Mouse (Mus musculus): ENCODE data around the gene Ntn4. TPM values are rescaled to one million over a fixed set of nuclear protein-coding genes. Genes with fewer than 3 reads are reported as not detected.
A peak's percentile ranks its signal among the peaks of the same experiment; 100 is the strongest.

Ntn4 gene
- polyA plus RNA-seq, 1 experiment from 2014 or later = 0.97 TPM

DNA sequence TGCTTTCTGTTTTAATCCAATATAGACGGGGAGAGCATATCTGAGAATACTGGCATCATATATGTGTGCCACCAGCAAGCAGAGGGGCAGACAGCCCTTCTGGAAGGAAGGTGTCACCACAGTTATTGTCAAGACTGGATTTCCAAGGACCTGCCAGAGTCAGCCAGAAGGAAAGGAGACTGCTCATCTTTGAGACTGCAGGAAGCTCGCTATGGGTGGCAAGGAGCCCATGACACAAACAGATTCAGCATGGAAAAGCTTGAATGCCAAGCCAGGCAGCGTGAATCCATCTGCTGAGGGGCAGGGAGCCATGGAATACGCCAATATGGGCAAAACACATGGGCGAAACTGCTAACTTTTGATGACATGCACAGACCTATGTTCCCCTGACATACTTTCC lies 6.9 kb upstream of the Ntn4 start:
- no peaks in the 10 kb centered on the region for H3K36me3 ChIP-seq (ENCODE audit: control insufficient read depth, insufficient read depth, low read length)
- H3K9ac ChIP-seq (ENCODE audit: low read length) = no peak overlapping the region
- H3K4me3 ChIP-seq (ENCODE audit: low read depth, low read length) = no peak overlapping the region
- no peaks in the 10 kb centered on the region for H3K4me1 ChIP-seq (ENCODE audit: control insufficient read depth, insufficient read depth, low read length)
- ATAC-seq (peak; percentile 72; the same call in 1 of the 2 replicates), DNase-seq (ENCODE audit: low spot score) (peak; percentile 81)
- WGBS = 64% methylated on average over 5 of the region's 5 CpGs
- H3K27ac ChIP-seq (ENCODE audit: low read depth, low read length) = no peak overlapping the region
- no peak overlapping the region for H3K4me2 ChIP-seq (ENCODE audit: low read length)
- 0 out of 2 replicates have a peak, but pooled peaks cover 1% of the 10 kb centered on the region for H3K27me3 ChIP-seq (replicated peaks; ENCODE audit: control insufficient read depth, insufficient read depth, low read length)
- no peaks in the 10 kb centered on the region for H3K9me3 ChIP-seq (replicated peaks; ENCODE audit: control insufficient read depth, low read length)

DNA sequence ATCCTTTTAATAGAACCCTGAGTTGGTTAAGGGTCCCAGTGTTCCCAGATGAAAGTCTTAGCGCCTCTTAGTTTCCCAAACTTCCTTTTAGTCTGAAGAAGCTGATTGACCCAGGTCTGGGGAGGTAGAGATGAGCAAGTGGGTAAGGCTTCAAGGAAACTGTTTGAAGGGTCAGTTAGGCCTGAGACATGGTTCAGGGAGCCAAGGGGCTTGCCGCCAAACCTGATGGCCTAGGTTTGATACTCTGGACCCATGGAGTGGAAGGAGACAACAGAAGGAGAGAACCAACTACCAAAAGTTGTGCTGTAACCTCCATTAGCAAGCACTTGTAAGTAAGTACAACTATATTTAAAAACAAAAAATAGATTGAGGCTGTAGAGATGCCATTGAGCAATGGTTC lies 6.5 kb upstream of the Ntn4 start:
- ATAC-seq (no peak), DNase-seq (ENCODE audit: low spot score) (no peak)
- Histone ChIP-seq H3K36me3 (ENCODE audit: control insufficient read depth, insufficient read depth, low read length) (no peaks in the 10 kb centered on the region), H3K9me3 (replicated peaks; ENCODE audit: control insufficient read depth, low read length) (no peaks in the 10 kb centered on the region), H3K9ac (ENCODE audit: low read length) (no peak overlapping the region), H3K4me3 (ENCODE audit: low read depth, low read length) (no peak overlapping the region), H3K27me3 (replicated peaks; ENCODE audit: control insufficient read depth, insufficient read depth, low read length) (0 out of 2 replicates have a peak, but pooled peaks cover 2% of the 10 kb centered on the region), H3K27ac (ENCODE audit: low read depth, low read length) (no peak overlapping the region), H3K4me1 (ENCODE audit: control insufficient read depth, insufficient read depth, low read length) (no peaks in the 10 kb centered on the region), H3K4me2 (ENCODE audit: low read length) (no peak overlapping the region)
- 97% methylated on average over 2 of the region's 2 CpGs for WGBS

DNA sequence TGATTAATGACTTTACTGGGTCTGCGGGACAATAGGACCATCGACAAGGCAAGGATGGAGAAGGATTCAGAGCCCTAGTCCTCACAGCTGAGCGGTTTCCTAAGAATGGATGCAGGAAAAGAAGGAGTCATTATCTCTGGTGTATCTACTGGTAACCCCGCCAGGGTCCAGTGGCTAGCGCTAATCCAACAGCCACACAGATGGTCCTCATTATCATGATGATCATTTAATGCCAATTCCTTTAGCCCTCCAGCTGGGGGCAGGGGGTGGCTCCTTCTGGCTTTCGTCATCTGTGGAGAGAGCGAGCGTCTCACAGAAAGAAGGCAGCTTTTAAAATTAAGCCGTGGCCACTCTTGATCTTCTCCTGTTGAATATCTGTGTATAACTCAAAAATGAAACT lies 4.5 kb upstream of the Ntn4 start:
- H3K36me3 ChIP-seq (ENCODE audit: control insufficient read depth, insufficient read depth, low read length) = no peaks in the 10 kb centered on the region
- no peak overlapping the region for H3K27ac ChIP-seq (ENCODE audit: low read depth, low read length)
- no peak overlapping the region for H3K4me2 ChIP-seq (ENCODE audit: low read length)
- 39% methylated on average over 9 of the region's 9 CpGs for WGBS
- H3K4me3 ChIP-seq (ENCODE audit: low read depth, low read length) = no peak overlapping the region
- H3K9ac ChIP-seq (ENCODE audit: low read length) = no peak overlapping the region
- 0 out of 2 replicates have a peak, but pooled peaks cover 2% of the 10 kb centered on the region for H3K27me3 ChIP-seq (replicated peaks; ENCODE audit: control insufficient read depth, insufficient read depth, low read length)
- ATAC-seq (no peak; the same call in 1 of the 2 replicates), DNase-seq (ENCODE audit: low spot score) (peak; percentile 41)
- H3K4me1 ChIP-seq (ENCODE audit: control insufficient read depth, insufficient read depth, low read length) = peaks cover 2% of the 10 kb centered on the region; the same call in 1 of the 2 replicates
- H3K9me3 ChIP-seq (replicated peaks; ENCODE audit: control insufficient read depth, low read length) = no peaks in the 10 kb centered on the region

DNA sequence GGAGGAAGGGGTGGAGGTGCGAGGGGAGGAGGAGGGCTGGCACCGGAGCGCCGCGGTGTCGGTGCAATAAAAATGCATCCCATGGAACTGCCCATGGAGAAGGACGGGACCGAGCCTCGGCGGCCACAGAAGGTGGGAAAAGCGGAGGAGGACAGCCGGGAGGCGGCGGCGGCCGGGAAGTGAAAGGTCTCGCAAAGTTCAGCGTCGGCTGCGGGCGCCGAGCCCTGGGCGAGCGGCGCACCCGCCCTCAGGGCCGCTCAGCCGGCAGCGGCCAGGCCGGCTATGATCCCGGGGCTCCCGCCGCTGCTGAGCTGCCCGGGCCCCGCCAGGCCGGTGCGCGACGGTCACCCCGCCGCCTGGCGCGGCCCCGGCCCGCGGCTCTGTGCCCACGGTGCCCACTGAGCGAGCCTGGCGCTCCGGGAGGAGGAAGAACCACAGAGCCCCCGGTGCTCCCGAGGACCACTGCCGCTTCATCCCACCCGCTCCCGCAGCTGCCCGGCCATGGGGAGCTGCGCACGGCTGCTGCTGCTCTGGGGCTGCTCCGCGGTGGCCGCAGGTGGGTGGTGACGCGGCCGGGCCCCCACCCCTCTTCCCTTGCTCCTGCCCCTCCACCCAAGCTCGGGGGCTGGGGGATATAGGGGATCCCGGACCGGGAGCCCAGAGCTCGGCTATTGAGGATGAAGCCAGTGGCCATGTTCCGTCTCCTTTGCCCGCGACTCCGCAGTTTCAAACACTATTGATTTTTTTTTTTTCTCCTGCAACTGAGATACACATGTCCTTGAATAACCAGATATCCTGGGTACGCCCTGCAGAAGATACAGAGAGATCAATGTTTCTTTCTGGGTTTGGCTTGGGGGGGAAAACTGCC lies 706 bp downstream of the Ntn4 start:
- H3K4me1 ChIP-seq (ENCODE audit: control insufficient read depth, insufficient read depth, low read length) = peaks cover 13% of the 10 kb centered on the region
- H3K36me3 ChIP-seq (ENCODE audit: control insufficient read depth, insufficient read depth, low read length) = peaks cover 15% of the 10 kb centered on the region
- DNase-seq (ENCODE audit: low spot score) = peak; percentile 51
- H3K9me3 ChIP-seq (replicated peaks; ENCODE audit: control insufficient read depth, low read length) = no peaks in the 10 kb centered on the region
- ATAC-seq = peak; percentile 74
- peak overlapping the region; percentile 92 for H3K4me2 ChIP-seq (ENCODE audit: low read length)
- H3K27ac ChIP-seq (ENCODE audit: low read depth, low read length) = peak overlapping the region; percentile 52
- H3K27me3 ChIP-seq (replicated peaks; ENCODE audit: control insufficient read depth, insufficient read depth, low read length) = 0 out of 2 replicates have a peak, but pooled peaks cover 2% of the 10 kb centered on the region
- H3K4me3 ChIP-seq (ENCODE audit: low read depth, low read length) = peak overlapping the region; percentile 79
- peak overlapping the region; percentile 81 for H3K9ac ChIP-seq (ENCODE audit: low read length)
- under 1% methylated on average over 54 of the region's 73 CpGs for WGBS

DNA sequence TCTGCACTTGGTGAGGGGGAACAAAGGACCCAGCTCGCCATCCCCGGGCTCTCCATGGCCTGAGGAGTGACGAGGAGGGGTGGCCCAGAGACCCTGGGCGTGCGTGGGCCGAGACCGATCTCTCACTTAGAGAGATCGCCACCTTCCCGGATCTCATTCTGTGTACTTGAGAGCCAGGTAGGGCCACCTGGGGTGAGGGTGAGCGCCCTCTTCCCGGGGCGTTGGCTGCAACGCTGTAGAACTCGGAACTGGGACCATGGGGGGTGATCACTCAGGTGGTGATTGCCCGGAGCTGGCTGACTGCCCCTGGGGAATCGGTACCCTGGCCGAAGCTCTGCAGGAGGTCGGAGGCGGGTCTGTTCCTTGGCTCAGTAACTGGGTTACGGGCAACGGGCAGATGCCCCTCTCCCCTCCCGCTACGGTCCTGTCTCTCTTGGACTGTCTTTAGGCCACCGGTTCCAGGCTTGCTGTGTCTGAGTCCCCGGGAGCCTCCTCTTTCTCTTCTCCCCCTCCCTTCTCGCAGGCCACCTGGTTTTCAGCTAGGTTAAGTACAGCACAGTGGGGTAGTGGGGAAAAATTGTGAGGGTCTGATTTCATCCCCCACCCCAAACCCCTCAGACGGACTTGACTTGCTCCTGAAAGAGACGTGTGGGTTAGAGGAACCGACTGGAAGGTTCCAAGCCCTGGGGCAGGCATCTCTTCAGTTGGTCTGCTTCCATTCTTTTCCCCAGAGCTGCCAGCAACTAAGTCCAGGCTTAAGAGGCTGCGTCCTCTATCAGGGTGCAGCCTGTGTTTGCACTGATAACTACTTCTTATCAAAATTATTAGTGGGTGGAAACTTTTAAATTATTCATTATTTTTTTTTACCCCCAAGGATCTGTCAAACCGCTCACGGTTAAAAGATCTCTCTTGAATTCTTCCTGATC lies 1.6 kb downstream of the Ntn4 start:
- Histone ChIP-seq H3K36me3 (ENCODE audit: control insufficient read depth, insufficient read depth, low read length) (peaks cover 19% of the 10 kb centered on the region), H3K4me3 (ENCODE audit: low read depth, low read length) (peak overlapping the region; percentile 79), H3K9me3 (replicated peaks; ENCODE audit: control insufficient read depth, low read length) (no peaks in the 10 kb centered on the region), H3K27ac (ENCODE audit: low read depth, low read length) (peak overlapping the region; percentile 52), H3K9ac (ENCODE audit: low read length) (peak overlapping the region; percentile 81), H3K4me2 (ENCODE audit: low read length) (peak overlapping the region; percentile 92), H3K27me3 (replicated peaks; ENCODE audit: control insufficient read depth, insufficient read depth, low read length) (0 out of 2 replicates have a peak, but pooled peaks cover 2% of the 10 kb centered on the region), H3K4me1 (ENCODE audit: control insufficient read depth, insufficient read depth, low read length) (peaks cover 13% of the 10 kb centered on the region)
- 5% methylated on average over 32 of the region's 32 CpGs for WGBS
- ATAC-seq (peak; percentile 47), DNase-seq (ENCODE audit: low spot score) (peak; percentile 34)

DNA sequence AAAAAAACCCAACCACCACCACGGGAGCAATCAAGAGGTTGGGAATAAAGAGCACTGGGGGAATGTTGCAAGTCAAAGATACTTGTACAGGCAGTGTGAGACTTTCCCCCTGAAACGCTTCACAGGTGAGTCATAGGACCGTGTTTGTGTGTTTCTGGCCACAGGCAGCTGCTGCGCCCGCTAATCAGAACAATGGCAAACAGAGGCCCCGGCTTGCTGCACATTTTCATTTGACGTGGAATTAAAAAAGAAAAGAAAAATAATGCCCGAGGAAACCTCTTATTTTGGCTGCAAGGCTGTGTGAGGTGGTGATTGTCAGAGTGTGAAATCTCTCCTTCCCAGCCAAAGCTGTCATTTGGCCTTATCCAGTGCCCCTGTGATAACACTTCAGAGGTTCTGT lies 2.4 kb downstream of the Ntn4 start:
- H3K9ac ChIP-seq (ENCODE audit: low read length) = peak overlapping the region; percentile 81; the same call in 1 of the 2 replicates
- DNase-seq (ENCODE audit: low spot score) = no peak
- H3K4me2 ChIP-seq (ENCODE audit: low read length) = peak overlapping the region; percentile 92
- H3K4me1 ChIP-seq (ENCODE audit: control insufficient read depth, insufficient read depth, low read length) = peaks cover 13% of the 10 kb centered on the region
- H3K9me3 ChIP-seq (replicated peaks; ENCODE audit: control insufficient read depth, low read length) = no peaks in the 10 kb centered on the region
- 0 out of 2 replicates have a peak, but pooled peaks cover 2% of the 10 kb centered on the region for H3K27me3 ChIP-seq (replicated peaks; ENCODE audit: control insufficient read depth, insufficient read depth, low read length)
- ATAC-seq = no peak
- H3K36me3 ChIP-seq (ENCODE audit: control insufficient read depth, insufficient read depth, low read length) = peaks cover 19% of the 10 kb centered on the region
- H3K4me3 ChIP-seq (ENCODE audit: low read depth, low read length) = peak overlapping the region; percentile 79; the same call in 1 of the 2 replicates
- 27% methylated on average over 8 of the region's 8 CpGs for WGBS
- no peak overlapping the region for H3K27ac ChIP-seq (ENCODE audit: low read depth, low read length)

DNA sequence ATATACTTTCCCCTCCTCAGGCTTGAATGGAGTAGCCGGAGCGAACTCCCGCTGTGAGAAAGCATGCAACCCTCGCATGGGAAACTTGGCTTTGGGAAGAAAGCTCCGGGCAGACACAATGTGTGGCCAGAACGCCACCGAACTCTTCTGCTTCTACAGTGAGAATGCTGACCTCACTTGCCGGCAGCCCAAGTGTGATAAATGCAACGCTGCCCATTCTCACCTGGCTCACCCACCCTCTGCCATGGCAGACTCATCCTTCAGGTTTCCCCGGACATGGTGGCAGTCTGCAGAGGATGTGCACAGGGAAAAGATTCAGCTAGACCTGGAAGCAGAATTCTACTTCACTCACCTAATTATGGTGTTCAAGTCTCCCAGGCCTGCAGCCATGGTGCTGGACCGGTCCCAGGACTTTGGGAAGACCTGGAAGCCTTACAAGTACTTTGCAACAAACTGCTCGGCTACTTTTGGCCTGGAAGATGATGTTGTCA lies 4.0 kb downstream of the Ntn4 start:
- ATAC-seq (no peak), DNase-seq (ENCODE audit: low spot score) (no peak)
- Histone ChIP-seq H3K4me1 (ENCODE audit: control insufficient read depth, insufficient read depth, low read length) (peaks cover 11% of the 10 kb centered on the region), H3K27ac (ENCODE audit: low read depth, low read length) (no peak overlapping the region), H3K4me2 (ENCODE audit: low read length) (no peak overlapping the region), H3K27me3 (replicated peaks; ENCODE audit: control insufficient read depth, insufficient read depth, low read length) (no peaks in the 10 kb centered on the region), H3K36me3 (ENCODE audit: control insufficient read depth, insufficient read depth, low read length) (peaks cover 19% of the 10 kb centered on the region), H3K9me3 (replicated peaks; ENCODE audit: control insufficient read depth, low read length) (no peaks in the 10 kb centered on the region), H3K4me3 (ENCODE audit: low read depth, low read length) (no peak overlapping the region), H3K9ac (ENCODE audit: low read length) (no peak overlapping the region)
- 72% methylated on average over 12 of the region's 12 CpGs for WGBS

DNA sequence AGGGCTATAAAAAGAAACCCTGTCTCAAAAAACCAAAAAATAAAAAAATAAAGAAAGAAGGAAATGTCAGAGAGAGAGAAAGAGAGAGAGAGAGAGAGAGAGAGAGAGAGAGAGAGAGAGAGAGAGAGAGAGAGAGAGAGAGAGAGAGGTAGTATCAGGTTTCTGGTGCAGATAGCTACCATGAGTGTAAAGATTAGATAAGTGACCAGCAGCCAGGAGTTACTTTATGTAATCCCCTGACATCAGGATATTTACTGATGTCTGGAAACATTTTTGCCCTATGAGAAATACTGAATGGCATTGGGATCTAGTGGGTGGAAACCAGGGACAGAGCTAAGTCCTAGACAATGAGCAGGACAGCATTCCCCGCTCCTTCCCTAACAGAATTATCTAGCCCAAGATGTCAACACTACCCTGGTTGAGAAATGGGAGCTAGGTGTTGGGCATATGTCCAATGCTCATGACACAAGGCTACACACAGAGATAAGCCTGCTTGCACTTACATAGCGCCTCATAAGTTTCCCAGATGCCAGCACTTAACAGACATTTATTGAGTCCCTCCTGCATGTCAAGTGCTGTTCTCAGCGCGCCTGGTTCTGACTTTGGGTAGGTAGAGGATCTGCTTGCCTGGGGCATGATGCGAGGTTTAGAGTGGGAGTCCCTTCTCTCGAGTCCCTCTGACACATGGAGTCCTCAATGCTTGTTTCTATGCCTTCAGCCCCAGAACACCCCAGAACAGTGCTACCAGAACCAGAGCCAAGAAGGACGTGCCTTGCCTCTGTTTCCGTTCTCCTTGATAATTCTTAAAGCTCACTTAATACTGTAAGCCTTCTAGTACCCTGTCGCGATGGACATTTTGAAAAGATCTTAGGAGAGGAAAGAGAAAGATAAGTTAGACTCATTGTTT lies 7.4 kb downstream of the Ntn4 start:
- Histone ChIP-seq H3K9ac (ENCODE audit: low read length) (no peak overlapping the region), H3K27me3 (replicated peaks; ENCODE audit: control insufficient read depth, insufficient read depth, low read length) (no peaks in the 10 kb centered on the region), H3K4me3 (ENCODE audit: low read depth, low read length) (no peak overlapping the region), H3K27ac (ENCODE audit: low read depth, low read length) (no peak overlapping the region), H3K4me1 (ENCODE audit: control insufficient read depth, insufficient read depth, low read length) (peaks cover 4% of the 10 kb centered on the region; the same call in 1 of the 2 replicates), H3K4me2 (ENCODE audit: low read length) (no peak overlapping the region), H3K36me3 (ENCODE audit: control insufficient read depth, insufficient read depth, low read length) (peaks cover 19% of the 10 kb centered on the region), H3K9me3 (replicated peaks; ENCODE audit: control insufficient read depth, low read length) (no peaks in the 10 kb centered on the region)
- ATAC-seq (no peak), DNase-seq (ENCODE audit: low spot score) (no peak)
- 92% methylated on average over 10 of the region's 10 CpGs for WGBS

Measured in forebrain, embryonic 14.5 days (tissue).